Mouse (Mus musculus): ENCODE data around the gene Gm5294. TPM values are rescaled to one million over a fixed set of nuclear protein-coding genes. Genes with fewer than 3 reads are reported as not detected.

Gm5294 gene
- polyA plus RNA-seq, 1 experiment = not detected

Other genes starting within 250 kb of the Gm5294 start
- 4.9 TPM for gene Zfp68, start 200.3 kb upstream of the Gm5294 start, polyA plus RNA-seq (2012; fragmentation: generic; extraction: Trizol)
- 0.88 TPM for gene A430033K04Rik, start 197.2 kb upstream of the Gm5294 start, polyA plus RNA-seq (2012; fragmentation: generic; extraction: Trizol)
- gene Fam20c, start 65.6 kb upstream of the Gm5294 start, polyA plus RNA-seq (2012; fragmentation: generic; extraction: Trizol) = 64.4 TPM
- gene Pdgfa, start 177.3 kb downstream of the Gm5294 start, polyA plus RNA-seq (2012; fragmentation: generic; extraction: Trizol) = 56.4 TPM